Mouse (Mus musculus) heart, adult 11 months (tissue): Measurements from ENCODE around the gene Abhd10.

Experiments
- DNase-seq: peaks from one replicate; pipeline ENCODE4 v3.0.0; 2022

Abhd10 gene

GRCm38 (mm10) chr16:45742615-45743476, at the start of gene Abhd10:
Abhd10 (minus strand) TSS chr16:45742955.
- peak; percentile 100 for DNase-seq

GRCm38 (mm10) chr16:45791286-45791685, 48.5 kb upstream of the Abhd10 start:
- peak; percentile 61 for DNase-seq

DNA sequence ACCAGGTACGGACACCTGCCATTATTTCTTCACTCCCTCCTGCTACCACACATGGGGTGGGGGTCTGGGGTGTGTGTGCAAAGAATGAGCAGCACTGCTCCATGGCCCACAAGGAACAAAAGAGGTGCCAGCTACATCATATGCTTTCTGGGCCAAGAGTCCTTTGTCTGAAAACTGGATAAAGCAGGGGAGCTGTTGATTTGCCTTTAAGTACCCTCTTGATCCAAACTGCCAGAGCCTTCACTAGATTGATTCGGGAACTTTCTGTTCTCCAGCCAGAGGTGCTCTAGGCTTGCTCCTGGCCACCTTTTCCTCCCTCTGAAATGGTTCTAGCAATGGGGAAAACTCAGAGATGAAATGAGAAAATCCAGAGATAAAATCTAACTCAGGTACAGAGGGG, 46.6 kb upstream of the Abhd10 start:
- DNase-seq, result peak; percentile 52

GRCm38 (mm10) chr16:45787650-45788049, 44.9 kb upstream of the Abhd10 start:
- peak; percentile 45 for DNase-seq

DNA sequence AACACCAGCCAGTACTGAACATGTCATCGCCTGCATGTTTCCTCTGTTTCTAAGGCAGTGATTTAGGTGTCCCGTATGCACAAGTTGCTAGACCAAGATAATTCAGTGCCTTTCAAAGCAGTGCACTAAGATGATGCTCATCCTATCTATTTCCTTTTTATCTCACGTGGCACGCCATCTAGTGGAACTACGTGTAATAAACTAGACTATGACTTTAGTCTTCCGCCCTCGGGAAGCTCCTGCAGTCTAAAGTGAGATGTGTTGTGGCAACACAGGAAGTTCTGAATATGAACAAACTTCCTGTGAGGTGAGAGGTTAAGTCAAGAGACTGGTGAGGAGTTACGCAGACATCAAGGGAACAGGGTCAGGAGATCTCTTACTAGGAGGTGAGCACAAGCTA, 43.9 kb upstream of the Abhd10 start:
- DNase-seq, result peak; percentile 90

DNA sequence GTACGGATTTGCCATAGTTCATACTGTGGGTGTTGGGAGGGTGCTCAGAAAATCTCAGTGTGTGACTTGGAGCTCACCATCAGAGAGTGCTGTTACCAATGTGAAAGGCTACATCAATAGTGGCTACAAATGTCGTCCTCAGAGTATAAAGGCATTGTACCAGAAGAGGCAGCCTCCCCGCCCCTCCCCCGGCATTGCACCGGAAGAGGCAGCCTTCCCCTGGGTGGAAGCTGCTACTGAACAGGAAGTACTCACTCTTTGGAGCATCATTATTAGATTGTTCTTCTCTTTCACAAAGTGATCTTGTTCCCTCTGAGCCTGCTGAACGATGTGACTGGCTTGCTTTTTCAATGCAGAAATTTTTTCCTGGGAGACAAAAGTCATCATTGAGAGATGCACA, 37.2 kb upstream of the Abhd10 start:
- DNase-seq, result peak; percentile 82

DNA sequence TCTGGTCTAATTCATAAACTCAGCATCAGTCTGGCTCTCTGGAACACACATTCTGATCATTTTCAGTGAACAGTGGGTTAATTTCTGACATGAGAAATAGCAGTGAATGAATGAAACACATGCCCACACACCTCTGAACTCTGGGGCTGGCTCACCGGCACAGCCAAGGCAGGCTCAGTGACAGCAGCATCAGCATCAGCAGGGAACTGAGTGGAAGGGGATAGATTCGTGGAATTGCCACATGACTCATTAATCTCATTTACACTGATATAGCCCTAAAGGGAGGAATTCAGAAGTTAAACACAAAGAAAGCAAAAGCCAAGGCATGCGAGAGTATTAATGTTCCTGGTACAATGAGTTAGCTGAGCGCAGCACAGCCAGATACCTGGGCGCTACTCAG, 32.1 kb upstream of the Abhd10 start:
- DNase-seq, result no peak

DNA sequence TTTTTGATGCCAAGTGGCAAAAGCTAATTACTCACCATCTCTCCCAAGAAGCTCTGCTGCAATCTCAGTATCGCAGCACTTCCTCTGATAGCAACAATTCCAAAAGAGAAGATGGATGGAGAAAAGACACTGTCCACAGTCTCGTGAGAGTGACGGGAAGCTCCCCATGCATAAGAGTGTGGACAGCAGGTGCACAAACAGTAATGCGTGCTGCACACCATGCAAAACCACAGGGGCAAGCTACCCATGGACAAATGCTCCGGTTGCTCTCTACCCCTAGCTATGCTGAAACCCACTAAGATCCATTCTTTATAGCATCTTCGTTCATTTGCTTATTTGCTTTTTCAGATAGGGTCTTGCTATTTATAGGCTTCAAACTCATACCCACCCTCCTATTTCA, 28.2 kb upstream of the Abhd10 start:
- DNase-seq, result no peak

DNA sequence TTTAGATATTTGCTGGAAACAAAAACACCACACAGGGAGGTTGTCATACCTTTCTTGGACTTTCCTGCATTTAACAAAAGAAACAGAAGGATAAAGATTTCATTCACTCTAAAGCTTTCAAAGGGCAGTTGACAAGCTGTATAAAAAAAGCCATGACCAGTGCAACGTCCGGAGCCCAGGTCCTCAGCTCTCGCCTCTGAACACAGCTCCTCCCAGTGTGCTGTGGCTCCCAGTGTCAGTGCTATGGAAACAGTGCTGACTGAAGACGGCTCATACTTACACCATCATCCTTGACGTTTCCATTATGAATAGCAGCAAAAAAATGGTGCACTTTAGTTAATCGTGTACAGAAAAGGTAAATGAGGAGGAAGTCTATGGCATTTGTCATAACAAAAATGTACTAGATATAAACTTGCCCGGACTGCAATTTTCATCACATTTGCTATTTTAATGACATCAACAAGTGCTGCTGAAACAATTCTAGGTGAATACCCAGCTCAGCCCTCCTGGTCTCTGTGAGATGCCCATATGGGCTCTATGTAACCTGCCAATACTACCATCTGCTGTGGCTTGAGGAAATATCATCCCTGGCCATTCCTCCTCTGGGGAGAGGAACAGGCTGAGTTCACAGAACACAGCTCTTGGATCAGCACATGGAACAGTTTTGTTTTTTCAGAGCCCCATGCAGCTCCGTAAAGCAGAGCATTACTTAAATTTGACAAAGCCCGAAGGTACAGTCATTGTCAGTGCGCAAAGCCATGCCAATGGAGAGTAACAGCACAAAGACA, 25.3 kb upstream of the Abhd10 start:
- no peak for DNase-seq

GRCm38 (mm10) chr16:45767434-45767833, 24.7 kb upstream of the Abhd10 start:
- no peak for DNase-seq

DNA sequence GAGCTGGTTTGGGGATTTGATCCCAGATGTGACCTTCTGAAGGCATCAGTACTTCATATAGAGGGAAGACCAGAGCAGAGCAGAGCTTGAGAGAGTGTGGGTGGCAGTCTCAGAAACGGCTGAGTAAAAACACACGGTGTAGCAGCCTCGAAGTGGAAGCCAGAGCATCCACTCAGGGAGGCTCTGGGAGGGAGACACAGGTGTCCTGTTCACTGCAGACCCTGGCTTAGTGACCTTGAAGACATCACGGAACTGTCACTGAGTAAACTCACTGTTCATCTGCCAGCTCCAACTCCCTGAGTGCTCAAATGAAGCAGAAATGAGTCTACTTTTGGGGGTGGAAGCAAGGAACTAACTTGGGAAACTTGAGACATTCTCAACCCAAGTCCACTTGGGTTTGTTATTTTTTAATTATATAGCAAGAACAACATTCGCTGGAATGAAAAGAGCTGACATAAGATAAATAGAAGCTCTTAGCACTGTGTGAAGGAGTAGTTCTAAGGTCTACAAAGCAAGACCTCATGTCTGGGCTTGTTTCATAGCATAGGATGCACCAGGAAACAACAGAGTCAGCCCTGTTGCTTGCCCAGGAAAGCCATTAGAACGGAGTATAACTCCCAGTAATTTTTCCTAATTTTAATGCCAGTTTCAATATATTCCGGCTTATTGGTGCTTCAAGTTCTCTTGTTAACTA, 23.2 kb upstream of the Abhd10 start:
- DNase-seq, result no peak

DNA sequence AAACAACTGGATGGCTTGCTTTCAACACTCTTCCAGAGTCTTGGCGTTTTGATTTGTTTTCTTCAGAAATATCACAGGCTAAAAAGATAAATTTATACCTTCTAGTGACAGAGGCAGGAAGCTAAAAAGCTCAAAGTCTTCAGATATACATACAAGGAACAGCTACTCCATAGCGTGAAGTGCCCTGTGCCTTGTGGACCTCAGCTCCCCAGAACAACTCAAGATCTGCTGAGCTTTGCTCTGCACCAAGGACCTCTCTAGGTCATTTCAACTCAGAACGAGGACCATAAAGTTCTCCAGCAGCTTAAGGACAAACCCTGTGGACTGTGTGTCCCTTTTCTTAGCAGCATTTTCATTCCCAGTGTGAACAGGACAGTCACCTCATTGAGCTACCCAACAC, 22.3 kb upstream of the Abhd10 start:
- DNase-seq, result no peak

DNA sequence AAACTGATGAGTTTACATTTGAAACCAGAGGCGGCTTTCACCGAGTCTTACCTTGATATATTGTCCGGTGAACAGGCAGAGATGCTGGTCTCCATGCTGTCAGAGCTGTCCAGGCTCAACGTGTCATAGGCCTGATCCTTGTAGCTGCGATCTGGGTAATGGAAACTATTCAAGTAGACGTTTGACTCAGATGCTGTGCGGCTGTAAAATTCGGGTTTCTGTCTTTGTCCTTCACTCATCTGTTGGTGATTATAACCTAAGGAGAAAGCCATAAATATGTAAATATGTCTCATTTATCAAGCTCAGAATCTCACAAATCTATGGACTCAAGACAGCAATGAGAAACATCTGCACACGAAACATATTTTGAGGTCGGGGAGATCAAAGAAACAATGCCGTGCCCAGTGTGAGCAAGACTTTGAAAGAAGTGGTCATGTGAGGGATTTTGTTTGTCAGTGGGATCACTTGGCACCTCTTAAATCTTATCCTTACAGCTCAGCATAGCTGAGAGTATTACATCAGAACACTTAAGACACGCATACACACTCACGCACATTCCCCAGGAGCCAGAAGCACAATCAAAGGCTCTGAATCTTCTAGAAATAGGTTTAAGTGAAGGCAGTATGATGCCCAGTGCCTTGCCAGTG, 20.2 kb upstream of the Abhd10 start:
- no peak for DNase-seq

DNA sequence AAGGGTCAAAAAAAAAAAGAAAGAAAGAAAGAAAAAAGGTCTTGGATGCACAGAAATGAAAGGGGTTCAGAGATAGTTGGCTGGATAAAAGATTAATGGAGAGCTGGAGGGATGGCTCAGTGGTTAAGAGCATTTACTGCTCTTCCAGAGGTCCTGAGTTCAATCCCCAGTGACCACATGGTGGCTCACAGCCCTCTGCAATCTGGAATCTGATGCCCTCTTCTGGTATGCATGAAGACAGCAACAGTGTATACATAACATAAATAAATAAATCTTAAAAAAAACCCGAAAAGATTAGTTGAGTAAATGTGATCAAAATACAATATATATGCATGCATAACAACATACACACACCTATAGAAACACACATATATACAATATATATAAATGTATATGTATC, 18.7 kb upstream of the Abhd10 start:
- no peak for DNase-seq

GRCm38 (mm10) chr16:45758726-45759269, 16.0 kb upstream of the Abhd10 start:
- peak; percentile 93 for DNase-seq

DNA sequence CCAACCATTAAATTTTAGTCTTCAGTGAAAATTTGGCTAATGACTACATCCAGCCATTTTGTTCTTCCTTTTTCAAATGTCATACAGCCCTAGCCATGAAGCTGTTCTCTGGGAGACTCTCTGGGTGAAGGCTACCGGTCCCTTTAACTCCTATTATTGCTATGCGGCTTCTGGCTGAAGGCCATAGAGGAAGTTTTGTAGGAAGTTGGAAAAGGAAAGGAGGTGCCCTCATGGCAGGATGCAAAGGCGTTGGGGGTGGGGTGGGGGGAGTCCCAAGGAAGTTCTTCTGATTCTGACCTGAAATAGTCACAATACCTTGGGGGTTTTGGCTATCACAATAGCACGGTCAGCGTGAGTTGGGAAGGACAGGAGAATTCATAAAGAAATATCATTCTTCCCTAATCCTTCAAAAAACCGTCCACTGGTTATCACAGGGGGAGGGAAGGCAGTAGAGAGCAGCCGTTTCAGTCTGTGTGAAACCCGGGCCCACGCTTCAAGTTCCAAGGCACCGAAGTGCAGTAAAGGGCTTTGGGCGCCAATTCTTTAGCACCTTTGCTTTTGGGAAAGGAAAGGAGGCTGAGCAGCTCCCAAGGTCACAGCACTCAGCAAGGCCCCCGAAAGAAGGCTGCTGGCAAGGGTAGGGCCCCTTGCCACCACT, 14.8 kb upstream of the Abhd10 start:
- DNase-seq, result peak; percentile 99

DNA sequence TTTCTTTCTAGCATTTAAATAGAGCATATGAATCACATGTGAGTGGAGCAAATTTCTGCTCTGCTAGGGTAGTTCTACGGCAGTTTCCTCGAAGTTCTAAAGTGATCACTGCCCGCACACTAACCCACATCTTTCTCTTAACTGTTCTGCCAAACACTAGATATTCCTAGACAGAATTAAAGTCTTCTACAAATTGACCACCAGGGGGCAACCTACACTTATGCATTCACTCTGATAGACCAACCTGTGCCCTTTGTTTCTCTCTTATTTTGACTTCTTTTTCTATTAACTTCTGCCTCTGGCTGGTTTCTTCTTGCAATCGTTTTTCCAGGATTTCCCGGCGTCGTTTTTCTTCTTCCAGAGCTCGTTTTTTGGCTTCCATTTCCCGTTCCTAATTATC, 14.1 kb upstream of the Abhd10 start:
- peak; percentile 83 for DNase-seq

DNA sequence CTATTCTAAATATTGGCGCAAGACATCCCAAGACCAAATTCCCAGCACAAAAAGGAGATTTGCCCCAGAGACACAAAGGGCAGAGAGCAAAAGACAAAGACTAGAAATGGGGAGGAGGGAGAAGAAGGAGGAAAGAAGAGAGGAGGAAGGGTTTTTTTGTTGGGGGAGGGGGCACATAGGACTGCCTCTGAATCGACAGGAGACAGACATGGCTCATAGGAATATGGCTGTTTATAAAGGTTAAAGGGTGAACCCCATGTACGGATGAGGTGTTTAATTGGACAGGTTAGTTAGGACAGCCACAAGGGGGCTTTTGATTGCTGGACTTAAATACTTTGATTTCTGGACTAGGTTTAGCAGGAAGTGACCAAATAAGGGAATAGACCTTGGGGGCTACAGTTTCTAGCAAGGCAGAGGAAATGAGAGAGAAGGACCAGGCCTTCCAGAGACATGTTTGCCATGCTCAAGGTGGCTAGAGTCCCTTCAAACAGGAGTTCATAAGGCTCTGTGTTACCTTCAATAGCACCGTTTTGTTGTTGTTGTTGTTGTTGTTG, 913 bp upstream of the Abhd10 start:
- peak; percentile 88 for DNase-seq

- DNase-seq, result peak; percentile 61
Measured at GRCm38 (mm10) chr16:45737880-45738279, 4.9 kb downstream of the Abhd10 start.

GRCm38 (mm10) chr16:45736724-45737123, 6.0 kb downstream of the Abhd10 start:
- DNase-seq, result peak; percentile 77

DNA sequence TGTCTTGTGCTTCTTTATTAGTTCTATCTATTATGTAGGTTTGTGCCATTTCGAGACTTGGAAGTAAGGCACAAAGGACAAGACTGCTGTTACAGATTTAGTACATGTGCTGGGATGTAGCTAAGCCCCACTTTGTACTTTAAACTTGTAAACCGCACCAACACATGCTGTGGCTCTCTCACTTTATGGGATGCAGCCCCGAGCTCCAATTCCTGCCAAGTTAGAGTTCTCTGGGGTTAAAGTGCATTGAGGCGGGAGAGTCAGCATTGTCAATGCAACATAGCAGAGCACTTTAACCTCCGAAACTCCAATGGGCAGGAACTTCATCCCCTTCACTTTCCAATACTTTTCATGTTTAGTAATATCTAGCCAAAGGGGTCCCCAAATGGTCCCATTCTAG, 13.6 kb downstream of the Abhd10 start:
- DNase-seq, result peak; percentile 83

- peak; percentile 78 for DNase-seq
Measured at GRCm38 (mm10) chr16:45724742-45725102, 18.0 kb downstream of the Abhd10 start.
